Mouse (Mus musculus): ENCODE measurements around the gene Cacna1c. TPM values are rescaled to one million over a fixed set of nuclear protein-coding genes. Genes with fewer than 3 reads are reported as not detected.
A peak's percentile ranks its signal among the peaks of the same experiment; 100 is the strongest.

Cacna1c gene
- total RNA-seq, 2 experiments from 2014 or later = 73.0 to 73.5 TPM

DNA sequence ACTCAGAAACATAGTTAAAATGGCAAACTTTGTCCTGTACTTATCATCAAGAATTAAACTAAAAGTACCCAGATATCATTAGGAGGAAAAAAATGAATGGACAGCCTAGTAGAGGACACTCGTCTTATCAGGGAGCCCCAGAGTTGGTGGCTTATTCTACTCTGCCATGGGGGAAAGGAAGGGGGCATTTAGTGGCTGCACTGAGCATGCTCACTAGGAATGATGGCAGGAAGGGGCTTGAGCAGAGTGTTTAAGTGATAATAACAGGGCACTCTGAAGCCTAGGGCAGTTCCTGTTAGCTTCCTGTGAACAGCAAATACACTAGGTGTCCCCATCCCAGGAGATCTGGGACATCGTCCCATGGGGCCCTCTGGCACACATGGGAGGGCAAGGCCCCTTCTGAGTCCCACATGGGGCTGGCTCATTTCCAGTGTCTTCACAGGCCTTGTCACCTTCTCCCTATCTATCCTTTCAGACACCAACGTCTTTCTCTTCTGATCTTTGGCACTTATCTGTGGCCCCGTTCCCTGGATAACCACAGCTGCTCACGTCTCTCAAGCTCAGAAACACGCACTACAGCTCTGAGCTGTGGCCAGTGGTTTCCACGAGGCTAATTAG is 437.8 kb downstream of the Cacna1c start:
- no peak for DNase-seq (ENCODE audit: low spot score in 2 of 2)

DNA sequence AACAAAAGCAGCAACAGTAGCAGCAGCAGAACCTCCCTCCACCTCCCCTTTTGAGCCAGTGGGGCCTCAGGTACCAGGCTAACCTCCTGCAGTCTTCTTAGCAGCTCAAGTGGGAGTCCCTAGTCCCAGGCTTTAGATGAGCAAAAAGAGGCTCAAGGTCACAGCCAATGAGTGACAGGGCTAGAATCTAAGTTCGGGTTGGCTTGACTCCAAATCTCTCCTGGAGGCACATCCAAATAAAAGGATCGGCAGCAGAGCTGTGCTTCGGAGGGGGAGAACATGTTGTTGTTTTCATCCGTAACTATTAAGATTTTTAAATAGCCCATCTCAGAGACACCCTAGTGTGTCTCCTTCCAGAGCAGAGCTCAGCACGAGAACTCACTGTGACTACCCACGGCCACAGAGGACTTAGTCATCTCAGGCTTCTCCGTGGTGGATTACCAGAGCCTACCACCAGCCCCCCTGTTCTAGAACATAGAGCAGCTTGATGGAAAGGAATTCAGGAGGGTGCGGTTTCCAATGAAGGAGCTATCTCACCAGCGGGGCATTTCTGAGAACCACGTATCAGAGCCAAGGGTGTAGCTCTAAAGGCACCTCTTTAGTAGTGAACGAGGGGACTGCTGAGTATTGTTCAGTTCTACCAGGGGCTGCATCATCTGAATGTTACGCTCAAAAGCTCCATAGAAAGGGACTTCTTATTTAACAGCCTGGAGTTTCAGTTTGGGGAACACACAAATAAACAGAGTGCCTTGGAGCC is 438.5 kb downstream of the Cacna1c start:
- DNase-seq (ENCODE audit: low spot score in 2 of 2) = no peak

DNA sequence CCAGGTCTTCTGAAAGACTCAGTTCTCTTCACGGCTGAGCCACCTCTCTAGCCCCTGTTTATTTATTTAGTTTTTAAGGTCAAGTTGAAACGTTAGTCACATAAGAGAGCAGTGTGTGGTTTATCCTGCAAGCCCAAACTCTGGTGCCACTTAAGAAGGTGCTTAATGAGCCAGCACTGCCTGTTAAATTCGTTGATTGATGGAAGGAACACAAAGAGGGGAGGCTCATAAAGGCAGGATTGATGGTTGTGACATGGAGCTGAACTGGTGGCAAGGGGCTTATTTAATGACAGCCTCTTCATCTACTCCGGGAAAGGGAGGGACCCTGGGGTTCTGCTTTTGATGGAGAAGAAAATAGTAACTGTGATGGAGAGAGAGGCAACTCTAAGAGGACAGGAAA is 439.7 kb downstream of the Cacna1c start:
- DNase-seq (ENCODE audit: low spot score in 2 of 2) = no peak

DNA sequence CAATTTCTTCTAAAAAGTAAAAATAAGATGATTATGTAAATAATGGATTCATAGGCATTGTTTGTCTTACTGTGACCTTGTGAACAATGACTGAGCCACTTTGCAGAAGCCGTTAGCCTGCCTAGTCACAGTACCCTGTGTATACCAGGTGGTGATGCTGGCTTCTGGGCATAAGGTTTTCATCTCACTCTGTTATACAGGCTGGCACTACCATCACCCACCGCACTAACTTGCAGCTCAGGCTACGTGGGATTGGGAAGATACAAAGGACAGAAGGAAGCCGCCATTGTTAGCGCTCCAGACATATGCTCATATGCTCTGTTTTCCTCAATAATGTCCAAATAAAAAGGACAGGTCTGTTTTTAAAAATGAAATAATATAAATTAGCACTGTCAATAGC is 440.4 kb downstream of the Cacna1c start:
- peak; percentile 24 to 57 for DNase-seq (ENCODE audit: low spot score in 2 of 2)

DNA sequence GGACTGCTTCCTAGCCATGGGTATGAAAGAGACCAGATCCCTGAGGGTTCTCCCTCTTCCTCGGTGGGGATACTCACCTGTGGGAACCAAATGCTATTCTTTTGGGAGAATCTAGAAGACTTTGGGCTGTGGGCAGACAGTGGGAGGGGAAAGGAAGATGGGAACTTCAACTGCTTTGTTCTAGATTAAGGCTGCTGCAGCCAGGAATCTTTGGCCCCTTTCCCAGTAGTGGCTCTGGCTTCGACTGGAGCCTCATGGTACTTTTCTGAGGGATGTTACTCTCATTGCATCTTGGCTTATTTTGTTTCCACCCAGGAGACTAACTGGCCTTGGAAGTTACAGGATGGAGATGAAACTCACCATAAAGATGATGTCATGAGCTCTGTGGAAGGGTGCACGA is 441.8 kb downstream of the Cacna1c start:
- DNase-seq (ENCODE audit: low spot score in 2 of 2) = peak; percentile 34 to 61

DNA sequence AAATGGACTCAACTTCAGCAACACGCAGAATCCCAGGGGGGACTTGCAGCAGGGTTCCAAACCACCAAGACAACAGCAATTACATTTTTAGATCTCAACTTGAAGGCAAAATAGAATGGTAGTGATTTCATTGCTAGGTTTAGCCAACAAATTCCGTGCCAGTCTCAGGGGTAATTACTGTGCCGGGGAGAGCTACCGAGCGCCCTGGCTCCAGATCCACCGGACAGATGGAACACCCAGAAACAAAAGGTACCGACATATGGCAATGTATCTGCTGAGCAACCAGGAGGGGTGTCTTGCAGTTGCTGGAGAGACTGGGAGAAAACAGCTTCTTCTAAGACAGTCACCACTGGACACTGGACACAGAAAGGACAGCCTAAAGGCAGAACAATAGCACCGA is 442.4 kb downstream of the Cacna1c start:
- peak; percentile 42 to 65 for DNase-seq (ENCODE audit: low spot score in 2 of 2)

DNA sequence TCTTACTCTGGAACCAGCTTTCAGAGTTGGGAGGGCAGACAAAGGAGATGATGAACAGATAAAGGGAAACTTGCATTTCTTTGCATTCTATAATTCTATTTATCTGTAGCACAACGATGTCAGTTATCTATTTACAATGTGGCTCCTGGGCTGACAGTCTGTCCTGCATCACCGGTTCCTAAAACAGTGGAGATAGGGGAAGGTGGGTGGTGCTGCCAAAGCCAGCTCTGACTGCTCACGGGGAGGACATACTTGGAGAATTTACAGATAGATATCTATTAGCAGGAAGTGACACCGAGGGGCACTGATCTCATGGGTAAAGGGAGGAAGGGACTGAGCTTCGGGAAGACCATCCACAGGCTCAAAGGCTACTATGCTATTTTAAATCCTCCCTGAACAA is 443.2 kb downstream of the Cacna1c start:
- no peak for DNase-seq (ENCODE audit: low spot score in 2 of 2)

DNA sequence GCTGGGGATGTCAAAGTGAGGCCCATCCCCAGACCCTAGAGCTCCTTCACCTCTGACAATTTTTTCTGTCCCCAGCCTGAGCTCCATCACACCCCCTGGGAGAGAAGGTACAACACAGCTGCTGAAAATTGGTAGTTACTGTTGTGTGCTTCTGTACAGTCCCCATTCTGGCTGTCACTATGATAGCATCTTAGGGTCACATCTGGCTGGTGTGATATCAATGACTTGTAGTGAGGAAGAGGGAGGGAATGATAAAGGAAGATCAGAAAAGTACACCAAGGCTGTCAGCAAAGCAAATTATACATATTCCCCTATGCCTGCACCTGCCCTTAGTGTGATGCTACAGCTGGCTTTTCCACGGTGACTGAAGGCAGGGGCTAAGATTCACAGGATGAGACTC is 446.9 kb downstream of the Cacna1c start:
- DNase-seq (ENCODE audit: low spot score in 2 of 2) = no peak

DNA sequence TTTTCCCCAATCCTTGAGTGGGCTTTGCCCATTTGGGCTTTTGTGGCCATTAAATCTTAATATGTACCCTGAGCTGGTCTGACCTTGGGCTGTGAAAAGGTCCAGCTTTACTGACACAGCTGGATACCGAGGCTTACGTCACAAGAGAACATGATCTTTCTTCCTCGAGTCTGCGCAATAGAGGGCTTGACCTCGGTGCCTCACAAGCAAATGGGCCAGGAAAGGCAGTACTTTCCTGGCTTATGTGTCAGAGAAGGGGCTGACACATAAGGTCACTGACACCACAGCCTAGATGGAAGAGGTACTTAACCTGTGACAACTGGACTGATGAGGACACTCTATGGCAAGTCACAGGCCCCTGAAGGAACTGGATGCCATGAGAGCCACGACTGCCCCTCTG is 453.5 kb downstream of the Cacna1c start:
- no peak for DNase-seq (ENCODE audit: low spot score in 2 of 2)

DNA sequence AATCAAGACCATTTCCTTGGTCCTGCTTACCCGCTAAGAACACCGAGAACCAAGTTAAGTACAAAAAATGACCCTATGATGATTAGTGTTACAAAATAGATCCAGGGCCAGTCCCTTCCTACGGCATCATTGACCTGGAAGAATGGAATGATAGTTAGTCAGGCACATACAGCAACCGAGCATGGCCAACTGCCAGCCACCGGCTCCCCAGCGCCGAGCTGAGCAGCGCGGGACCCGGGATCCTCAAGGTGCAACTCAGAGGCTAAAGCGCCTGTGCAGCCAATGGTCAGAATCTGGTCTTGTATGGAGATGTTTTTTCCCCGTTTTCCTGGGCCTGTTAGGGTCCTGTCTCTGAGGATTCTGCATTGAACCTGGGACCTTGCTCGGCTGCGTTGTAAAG is 454.4 kb downstream of the Cacna1c start:
- DNase-seq (ENCODE audit: low spot score in 2 of 2) = no peak

DNA sequence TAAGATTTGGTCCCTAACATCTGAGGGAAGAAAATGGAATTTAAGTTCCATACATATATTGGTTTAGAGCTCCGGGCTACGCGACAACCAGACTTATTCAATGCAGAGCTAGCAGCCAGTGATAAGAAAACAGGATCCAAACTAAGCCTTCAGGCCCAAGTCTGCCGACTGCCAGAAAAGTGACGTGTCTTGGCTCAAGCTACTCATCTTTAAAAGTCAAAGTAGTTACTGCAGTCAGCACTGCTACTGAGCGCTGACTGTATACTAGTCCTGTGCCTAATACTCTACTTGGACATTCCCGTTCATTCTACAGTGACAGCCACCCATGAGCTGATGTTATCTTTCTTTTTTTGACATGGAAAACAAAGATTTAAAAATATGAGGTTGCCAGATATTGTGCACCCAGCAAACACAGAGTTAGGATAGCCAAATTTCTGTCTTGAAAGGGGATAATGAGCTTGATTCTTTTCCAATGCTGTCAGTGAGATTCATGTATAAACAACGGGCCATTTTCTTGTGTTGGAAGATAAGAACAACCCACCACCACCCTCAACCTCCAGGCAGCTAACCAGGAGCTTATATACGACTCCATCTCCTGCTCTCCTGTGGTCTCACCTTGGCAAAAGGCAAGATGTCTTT is 456.1 kb downstream of the Cacna1c start:
- DNase-seq (ENCODE audit: low spot score in 2 of 2) = peak; percentile 29 to 50

DNA sequence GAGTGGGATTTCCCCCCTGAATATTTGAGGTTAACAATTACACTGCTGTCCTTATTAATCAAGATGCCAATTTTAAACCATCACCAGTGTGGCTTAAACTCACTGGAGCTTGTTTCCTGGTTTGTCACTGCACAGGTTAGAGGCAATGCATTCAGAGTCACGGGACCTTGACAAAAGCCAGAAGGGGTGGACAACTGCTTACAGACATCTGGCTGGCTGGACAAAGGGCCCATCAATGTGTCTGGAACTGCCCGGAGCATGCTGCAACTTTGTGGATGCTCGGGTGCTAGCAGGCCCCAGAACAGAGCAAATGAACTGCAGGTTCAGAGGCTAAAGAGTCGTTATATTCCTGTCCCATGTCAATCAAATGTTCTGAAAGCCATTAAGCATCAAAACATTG is 456.9 kb downstream of the Cacna1c start:
- DNase-seq (ENCODE audit: low spot score in 2 of 2) = no peak

DNA sequence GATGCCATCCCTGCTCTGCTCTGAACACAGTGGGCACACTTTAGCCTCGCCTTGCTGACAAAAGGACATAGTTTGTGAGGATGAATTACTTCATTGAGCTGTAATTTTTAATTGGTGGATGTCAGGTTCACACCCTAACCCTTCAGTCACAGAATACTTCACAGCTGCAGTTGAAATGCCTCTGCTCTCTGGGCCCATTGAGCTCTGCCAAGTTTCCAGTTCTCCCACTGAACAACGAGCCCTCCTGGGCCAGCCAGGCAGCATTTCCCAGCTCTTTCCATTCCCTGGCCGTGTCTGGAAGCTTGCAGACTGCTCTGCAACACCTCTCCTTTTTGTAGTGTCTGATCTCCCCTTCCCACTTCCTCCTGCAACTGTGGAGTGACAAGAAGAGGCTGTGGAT is 457.6 kb downstream of the Cacna1c start:
- no peak for DNase-seq (ENCODE audit: low spot score in 2 of 2)

DNA sequence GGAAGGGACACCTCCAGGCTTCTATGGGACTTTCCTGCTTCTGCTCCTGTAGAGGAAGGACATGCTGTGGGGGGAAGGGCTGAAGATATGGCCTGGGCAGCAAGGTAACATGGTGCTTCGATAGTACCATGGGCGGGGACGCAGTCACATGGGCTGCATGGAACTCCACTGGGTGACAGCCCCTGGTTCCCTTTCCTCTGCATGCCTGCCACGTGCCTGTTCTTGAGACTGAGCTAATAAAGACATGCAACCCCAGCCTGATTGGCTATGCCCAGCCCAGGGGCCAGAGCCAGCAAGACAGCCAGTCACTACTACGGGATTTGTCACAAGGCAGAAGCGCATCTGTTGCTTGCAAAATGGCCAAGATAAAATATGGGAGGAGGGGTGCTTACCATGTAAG is 459.1 kb downstream of the Cacna1c start:
- no peak for DNase-seq (ENCODE audit: low spot score in 2 of 2)

DNA sequence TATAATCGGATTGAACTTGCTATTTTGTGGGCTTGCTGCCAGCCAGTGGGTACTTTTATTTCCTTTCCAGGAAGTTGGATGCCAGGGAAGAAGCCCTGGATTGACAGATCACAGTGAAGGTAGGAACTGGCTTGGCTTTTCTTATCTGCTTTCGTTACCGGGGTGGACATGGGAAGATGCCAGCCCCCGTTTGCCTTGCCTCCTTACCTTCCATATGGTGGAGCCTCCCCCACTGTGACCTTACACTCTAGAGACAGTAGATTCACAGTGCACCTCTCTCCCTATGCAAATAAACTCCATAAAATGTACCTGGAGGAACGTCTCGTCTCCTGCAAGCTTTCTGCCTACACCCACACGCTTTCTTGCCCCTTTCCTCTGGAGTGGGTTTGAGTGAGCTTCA is 459.7 kb downstream of the Cacna1c start:
- no peak for DNase-seq (ENCODE audit: low spot score in 2 of 2)

DNA sequence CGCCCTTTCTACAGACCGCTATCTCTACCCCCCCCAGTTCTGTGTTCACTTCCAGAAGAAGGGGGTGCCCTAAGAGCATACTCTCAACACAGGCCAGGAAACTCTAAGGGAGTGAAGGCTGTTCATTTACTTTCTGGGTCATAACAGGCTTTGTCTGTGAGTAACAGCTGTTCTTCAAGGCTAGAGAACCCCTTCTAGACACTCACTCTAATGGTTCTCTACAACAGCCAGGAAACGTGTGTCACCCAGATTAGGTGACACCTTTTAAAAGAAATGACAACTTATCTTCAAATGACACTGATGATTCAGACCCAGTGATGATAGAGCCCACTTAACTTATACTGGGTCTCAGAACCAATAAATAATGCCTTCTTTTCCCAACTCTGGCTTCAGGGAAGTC is 461.1 kb downstream of the Cacna1c start:
- no peak for DNase-seq (ENCODE audit: low spot score in 2 of 2)

DNA sequence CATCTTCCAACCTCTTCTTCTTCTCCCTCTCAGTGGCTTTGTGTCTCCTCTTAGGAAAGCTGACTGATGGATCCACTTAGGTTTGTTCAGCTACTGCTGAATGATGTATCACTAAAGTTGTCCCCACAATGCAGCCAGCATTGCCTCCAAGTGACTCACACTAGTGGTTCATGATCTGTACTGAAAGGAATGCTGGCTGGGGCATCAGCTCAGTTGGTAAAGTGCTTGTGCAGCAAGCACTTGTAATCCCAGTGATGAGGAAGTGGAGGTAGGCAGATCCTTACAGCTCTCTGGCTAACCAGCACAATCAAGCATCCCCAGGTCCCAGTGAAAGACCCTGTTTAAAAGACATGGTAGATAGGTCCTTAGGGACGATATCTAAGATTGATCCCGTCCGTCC is 464.3 kb downstream of the Cacna1c start:
- no peak for DNase-seq (ENCODE audit: low spot score in 2 of 2)

DNA sequence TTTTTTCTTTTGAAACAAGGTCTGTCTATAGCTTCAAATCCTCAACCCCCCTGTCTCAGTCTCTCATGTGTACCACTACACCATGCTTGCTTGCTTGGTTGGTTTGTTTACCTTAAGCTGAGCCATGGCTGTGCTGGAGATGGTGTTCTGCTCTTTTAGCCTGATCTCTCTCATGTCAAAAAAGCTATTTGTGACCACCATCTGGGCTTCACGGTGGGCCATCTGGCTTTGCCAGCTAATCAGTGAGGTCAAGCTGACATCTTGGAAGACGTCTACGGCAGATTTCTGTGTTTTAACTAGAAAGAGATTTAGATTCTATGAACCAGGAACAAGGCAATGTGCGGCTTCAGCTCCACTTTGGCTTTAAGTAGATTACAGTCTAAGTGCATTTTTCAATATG is 471.3 kb downstream of the Cacna1c start:
- DNase-seq (ENCODE audit: low spot score in 2 of 2) = no peak

DNA sequence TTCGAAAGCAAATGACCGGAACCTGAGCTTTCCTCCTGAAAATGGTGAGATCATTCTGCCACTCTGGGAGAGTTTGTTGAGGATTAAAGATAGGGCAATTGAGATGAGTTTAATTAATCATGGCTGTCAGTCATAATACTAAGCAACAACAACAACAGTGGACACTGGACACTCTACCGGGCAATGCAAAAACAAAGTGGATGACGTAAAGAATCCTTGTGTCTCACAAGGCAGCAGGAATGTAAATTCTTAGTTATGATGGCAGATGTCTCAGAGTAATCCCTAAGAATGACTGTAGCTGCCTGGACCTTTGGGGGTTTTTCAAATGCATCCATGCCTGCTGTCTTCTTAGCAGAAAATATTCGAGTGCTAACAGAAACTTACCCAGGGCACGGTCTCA is 471.8 kb downstream of the Cacna1c start:
- no peak for DNase-seq (ENCODE audit: low spot score in 2 of 2)

DNA sequence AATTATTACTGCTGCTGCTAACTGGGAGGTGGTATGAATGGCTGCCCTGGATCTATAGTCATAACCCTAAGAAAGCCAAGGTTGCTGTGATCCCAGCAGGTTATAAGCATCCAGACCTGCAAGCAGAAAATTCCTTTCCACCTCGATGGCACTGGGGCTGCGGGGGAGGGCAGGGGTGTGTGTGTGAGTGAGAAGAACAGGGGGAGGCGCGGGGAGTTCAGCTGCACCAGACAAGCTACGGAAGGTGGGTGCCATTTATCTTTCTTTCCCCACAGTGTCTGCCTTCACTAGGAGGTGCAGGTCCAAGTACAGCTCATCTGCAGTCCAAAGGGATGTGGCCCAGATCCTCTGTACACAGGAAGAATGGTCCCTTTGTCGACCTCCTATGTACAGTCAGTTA is 473.9 kb downstream of the Cacna1c start:
- no peak for DNase-seq (ENCODE audit: low spot score in 2 of 2)

DNA sequence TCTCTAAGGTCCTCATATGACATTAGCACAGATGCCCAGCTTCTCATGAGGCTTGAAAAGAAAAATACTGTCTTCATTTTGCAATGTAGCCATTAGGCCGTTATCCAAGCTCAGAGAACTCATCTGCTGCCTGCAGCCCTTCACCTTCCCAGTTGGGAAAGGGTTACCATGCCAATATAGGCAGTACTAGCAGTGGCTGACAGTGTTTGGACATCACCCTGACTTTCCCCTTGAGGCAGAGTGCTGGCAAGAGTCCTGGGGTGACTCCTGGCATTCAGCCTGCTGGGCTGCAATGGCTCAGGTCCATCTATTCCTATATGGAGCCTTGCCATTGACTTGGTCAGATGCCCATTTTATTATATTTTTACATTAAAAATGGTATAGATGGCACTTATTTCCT is 476.7 kb downstream of the Cacna1c start:
- DNase-seq (ENCODE audit: low spot score in 2 of 2) = no peak

DNA sequence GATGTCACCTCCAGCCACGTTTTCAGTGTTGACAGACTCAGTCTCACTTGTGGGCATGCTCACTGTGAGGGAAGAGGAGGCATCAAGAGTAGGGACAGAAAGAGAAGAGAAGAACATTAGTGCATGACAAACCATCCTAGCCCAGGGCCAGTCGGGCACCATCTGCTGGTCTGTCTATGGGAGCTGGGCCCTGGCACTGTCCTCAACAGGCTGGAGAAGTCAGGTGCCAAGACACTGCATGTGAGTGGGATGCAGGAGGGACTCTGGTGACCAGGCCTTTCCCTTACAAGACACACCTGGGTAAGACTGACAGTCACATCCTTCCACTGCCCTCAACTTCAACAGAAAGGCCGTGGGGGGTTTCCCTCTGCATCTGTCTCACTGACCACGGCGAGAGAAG is 482.9 kb downstream of the Cacna1c start:
- DNase-seq (ENCODE audit: low spot score in 2 of 2) = no peak

Measured in layer of hippocampus, adult 18-20 months (tissue).